Mouse (Mus musculus) ovary, postnatal 36 days (tissue): ENCODE measurements around the gene Ppef1.
"Not testable (repeated sequence)": the region's sequence is repeated elsewhere in the genome, so short reads cannot be mapped to it uniquely, and the experiment has no call there.

Source experiments
- DNase-seq: peaks from one replicate; pipeline ENCODE4 v3.0.0; 2022; ENCODE audit warnings: low spot score, mixed read lengths

The Ppef1 gene

DNA sequence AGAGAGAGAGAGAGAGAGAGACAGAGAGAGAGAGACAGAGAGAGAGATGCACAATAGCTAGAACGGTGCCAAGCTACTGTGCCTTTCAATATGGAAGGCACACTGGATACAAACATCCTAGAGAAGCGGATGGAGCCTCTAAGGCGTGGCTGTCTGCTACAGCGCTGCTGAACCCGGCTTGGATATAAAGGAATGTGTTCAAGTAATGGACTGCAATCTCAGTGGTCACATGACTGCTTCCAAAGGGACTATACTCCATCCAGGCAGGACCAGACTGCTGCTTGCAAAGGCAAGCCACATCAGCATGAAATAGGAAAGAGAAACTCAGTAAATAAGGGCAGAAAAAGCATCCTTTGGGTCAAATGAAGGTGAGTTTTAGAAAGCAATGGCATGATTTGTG is at the start of gene Ppef1:
Ppef1 (minus strand) TSS at position 116 of the 400 bp plus-strand sequence.
- DNase-seq = no peak

DNA sequence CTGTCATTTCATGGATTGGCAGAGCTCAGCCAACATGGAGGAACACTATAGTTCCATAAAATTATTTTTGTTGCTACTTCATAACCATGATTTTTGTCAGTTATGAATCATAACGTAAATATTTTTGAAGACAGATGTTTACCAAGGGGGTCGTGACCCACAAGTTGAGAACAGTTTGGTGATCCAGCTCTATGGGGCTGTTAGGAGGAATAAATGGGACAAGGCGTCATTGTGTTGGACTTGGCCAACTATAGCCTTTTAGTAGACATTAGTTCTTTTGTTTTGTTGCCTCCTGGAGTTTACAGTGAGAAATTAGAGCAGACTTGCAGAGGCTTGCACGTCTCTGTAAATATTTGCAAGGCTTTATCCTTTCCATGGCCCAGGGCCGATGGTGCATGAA is 46.7 kb upstream of the Ppef1 start:
- DNase-seq = no peak

DNA sequence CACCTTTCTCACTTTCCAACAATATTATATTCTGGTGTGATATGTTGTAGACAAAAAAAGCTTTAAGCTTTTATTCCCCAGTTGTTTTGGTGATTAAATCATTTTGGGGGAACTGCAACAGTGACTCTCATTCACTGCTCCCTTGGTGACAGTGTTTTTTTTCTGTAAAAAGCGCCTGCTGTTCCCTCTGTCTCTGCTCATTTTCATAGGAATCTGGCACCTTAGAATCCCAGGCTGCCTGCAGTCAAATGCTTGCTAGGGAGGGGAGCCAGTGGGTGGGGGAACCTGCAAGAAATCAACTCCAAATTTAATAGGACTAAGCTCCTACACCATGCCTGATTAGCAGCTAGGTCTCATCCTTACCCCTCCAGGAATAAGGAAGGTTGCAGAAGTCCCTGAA is 37.5 kb upstream of the Ppef1 start:
- DNase-seq = no peak

DNA sequence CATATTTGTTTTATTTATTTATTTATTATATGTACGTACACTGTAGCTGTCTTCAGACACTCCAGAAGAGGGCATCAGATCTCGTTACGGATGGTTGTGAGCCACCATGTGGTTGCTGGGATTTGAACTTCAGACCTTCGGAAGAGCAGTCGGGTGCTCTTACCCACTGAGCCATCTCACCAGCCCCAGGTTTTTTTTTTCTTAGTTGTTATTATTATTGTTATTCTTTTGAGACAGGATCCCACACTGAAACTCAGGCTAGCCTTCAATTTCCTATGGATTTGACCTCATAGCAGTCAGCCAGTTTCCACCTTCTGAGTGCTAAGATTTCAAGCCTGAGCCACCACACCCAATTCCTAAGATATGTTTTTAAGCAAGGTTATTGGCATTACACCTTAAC is 34.1 kb upstream of the Ppef1 start:
- DNase-seq = not testable (repeated sequence)

DNA sequence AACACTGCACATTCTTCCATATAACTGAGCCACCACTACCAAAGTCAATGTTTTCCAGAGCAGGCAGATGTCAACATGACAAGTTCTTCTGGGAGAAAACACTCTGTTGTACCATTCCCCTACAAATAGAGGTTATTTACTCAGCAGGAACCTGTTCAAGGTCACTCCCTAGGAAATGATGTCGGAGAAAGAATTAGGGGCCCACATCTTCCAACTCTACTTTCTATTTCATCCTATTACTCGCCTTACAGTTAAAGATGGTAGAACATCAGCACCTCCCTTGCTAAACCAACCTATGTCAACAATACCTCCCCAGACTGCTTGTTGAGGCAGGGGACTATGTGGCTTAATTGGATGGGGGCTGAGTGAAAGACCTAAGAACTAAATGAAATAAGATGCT is 32.1 kb upstream of the Ppef1 start, which contains the start of gene Rs1:
Rs1 (plus strand) TSS at position 301 of the 400 bp plus-strand sequence.
- no peak for DNase-seq

DNA sequence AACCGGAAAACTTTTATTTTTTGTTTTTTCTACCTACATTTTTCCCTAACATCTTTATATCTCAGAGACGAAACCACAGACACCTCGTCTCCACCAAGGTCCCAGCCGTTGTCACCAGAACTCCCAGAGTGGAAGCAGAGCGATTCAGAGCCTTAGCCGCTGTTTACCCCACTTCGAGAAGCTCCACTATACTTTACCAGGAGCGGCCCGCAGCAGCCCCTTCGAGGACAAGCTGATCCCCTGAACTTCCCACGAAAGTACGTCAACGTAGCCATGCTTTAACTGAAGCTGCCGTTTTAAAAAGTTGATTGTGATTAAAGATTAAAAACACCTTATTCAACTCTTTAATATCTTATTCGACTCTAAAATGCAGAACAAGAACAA is 30.7 kb upstream of the Ppef1 start:
- DNase-seq = no peak

DNA sequence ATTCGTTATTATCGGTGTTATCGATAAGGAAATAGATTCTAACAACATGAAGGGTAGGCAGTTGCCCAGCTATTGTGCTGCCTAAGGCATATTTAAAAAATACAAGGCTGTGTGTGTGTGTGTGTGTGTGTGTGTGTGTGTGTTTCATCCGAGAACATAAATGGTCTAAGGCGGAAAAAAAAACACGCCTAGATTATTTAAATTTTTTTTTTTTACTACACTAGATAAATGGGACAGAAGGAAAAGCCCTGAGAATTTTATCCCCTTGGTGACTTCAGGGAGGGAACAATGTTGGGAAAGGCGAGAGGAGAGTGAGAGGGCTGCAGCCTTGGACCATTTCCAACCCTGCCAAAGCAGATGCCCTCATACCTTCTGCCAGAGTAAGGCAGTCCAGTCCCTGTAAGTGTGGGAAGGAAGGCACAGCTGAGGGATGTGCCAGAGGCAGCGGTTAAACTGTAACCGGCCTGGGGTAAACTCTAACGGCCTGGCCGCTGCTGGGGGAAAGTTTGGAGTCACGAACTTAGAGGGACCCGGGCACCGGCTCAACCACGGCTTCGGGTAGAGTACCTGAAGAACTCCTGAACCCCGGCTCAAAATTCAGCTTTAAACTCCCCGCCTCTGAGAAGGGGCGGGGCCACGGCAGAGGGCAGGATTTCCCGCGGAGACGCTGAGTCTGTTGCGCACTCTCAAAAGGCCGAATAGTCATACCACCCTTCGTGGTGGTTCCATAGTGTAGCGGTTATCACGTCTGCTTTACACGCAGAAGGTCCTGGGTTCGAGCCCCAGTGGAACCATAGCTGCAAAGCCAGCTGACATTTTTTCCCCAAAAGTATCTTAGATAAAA is 30.0 kb upstream of the Ppef1 start:
- peak; percentile 89 for DNase-seq

DNA sequence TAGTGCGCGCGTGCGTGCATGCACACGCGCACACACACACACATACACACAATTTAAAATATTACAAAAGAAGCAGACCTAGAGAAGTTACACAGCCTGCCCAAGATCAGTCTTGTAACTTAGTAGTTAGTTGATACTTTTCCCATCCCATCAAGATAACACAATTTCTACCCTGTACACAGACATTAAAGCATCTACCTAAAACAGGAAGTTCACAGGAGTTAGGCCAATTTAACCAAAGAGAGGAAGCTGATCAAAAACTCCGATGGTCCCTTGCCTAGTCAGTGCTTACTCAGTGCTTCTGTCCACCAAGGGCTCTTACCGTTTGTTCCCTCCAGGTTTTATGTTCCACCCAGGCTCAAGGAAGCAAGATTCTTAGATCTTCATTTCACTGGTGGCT is 15.2 kb upstream of the Ppef1 start:
- DNase-seq = no peak

DNA sequence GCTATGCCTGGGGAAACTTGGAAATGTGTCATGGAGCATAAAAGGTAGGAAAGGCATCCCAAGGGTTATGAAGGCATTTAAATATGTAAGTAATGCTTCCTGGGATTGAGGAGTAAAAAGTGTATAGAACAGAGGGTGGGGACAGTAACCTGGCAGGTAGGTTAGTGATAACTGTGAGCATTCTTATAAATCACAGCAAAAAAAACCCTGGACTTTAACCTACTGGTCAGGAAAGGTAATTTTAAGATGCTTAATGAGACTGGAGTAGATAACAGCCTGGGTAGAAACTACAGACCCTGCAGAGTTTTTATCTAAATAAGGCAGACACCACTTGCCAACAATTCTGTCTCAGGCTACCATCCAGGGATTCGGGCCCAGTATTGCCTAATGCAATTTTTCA is 13.1 kb upstream of the Ppef1 start:
- no peak for DNase-seq

DNA sequence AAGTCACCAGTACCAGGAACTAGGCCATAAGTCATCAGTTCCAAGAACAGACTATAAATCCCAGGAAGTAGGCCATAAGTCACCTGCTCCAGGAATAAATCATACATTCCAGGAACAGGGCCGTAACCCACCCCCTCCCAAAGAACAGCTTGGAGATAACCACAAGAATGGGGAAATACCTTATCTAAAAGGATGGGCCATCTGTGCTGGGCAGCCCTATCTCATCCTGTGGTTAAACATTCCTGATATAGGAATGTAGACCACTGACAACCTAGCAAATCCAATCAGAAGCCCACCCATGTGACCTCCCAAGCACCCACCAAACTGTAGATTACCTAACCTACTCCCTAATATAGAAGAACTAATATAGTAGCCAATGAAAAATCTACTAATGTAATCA is 9.8 kb upstream of the Ppef1 start:
- DNase-seq = no peak

DNA sequence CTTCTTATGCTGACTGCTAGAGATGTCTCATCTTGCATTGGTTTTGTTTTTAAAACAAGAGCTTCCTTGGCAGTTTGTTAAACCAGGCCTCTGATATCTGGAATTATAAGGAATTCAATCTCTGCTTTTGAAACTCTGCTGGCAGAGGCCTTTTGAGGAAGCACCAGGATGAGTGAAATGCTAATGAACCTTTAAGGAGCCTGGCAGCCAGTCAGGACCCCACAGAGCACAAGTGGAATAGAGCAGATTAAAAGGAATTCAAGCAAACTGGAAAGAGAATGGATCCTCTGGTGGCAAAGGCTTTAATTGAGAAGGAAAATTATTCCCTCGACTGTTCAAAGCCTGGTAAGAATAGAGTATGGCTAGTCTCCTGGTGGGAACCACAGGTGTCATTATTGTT is 36.4 kb downstream of the Ppef1 start:
- DNase-seq = no peak

DNA sequence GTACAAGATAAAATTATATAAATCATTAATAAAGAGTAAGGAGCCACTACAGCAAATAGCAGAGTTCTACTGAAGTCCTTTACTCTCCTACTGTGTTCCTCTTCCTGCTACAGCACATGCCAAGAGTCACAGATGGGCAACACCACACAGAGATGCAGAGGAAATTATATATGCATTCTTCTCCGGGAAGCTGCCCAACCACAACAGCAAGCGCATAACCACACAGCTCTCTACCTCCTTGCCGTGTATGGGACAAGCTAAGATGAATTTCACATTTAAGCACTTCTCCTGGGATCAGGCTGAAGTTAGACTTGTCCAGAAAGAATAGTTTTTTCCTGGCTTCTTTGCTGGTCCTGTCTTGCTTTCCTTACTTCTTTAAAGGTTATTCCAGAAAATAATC is 44.0 kb downstream of the Ppef1 start:
- DNase-seq = no peak

DNA sequence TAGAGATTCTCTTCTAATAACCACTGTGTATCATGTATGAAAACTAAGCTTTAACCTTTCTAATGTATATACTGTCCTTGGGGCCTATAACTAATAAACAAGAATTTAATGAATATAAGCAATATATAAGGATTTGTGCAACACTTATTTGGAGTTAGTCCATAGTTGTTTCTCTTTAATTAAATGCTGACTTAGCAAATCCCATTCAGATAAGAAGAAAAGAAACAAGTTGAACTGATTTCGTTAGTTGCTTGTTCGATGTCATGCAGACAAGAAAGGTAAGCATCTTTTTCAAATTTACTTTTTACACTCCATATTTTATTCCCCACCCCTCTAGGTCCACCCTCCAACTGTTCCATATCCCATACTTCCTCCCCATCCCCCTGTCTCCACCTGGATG is 45.5 kb downstream of the Ppef1 start:
- DNase-seq = no peak

DNA sequence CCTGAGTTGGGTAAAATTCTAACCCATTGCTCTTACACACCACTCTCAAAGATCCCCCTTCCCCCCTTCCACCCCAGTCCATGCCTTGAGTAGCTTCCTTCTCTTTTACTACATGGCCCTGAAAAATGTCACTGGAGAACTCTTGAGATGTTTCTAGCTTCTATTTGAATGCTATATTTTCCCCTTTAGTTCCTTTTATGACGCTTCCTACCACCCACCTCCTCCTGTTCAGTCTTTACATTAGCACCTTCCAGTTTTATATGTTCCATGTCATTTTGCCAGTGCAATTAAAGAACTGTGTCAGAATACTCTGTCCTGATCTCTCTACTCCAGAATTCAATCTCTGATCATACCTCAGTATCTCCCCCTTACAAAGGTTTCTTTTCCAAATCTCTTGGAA is 65.6 kb downstream of the Ppef1 start:
- no peak for DNase-seq

DNA sequence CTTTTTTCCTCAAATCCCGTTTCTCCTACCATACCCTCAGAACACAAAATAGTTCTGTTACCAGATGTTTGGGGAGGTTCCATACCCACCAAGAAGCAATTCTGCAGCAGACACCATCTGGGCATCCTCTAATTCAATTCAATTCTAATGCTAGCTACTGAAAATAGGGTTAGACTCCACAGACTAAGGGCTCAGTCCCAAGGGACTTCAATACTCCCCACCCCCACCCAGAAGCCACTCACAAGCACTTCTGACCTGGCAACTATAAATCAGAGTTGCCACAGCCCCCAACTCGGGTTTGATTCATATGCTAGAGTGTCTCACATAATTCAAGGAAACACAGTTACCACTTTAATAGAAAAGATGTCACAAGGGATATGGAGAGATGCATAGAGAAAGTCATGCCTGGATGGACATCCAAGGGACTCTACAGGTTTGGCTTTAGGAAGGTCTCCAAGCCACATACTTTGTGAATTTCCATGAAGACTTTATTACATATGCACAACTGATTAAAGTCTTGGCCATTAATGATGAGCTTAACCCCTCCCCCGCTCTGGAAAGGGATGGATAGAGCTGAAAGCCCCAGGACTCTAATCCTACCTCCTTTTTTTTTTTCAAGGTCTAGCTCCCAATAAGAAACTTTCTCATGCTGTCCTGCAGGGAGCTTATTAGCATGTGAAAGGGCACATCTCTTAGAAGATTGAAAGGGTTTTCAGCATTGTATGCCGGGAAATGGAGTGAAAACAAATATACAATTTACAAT is 124.5 kb downstream of the Ppef1 start:
- DNase-seq = no peak

DNA sequence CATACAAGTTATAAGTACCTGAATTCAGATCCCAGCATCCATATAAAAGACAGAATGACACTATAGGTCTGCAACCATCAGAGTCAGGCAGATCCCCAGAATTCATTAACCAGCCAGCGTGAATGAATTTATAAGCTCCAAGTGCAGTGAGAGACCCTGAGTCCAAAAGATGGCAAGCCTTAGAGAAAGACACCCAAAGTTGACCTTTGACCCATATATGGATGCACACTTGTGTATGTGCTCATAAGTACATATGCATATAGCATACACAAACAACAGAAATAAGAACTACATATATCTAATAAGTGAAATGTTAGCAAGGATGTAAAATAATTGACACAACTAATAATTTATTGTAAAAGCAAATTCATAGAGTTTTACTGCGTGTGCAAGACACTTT is 125.1 kb downstream of the Ppef1 start:
- DNase-seq = no peak

DNA sequence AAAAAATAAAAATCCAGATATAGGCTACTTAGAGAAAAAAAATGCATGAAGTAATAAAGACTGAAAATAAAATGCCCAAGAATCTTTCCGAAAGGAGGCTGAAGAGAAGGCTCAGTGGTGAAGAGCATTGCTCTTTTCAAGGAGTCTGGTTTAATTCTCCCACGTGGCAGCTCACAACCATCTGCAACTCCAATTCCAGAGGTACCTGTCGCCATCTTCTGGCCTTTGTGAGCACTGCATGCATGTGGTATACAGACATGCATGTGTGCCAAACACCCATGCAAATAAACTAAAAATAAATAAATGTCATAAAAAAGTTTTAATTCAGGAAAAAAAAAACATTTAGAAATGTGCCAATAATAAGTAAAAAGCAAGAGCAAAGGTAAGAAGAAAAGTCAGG is 125.7 kb downstream of the Ppef1 start:
- no peak for DNase-seq

DNA sequence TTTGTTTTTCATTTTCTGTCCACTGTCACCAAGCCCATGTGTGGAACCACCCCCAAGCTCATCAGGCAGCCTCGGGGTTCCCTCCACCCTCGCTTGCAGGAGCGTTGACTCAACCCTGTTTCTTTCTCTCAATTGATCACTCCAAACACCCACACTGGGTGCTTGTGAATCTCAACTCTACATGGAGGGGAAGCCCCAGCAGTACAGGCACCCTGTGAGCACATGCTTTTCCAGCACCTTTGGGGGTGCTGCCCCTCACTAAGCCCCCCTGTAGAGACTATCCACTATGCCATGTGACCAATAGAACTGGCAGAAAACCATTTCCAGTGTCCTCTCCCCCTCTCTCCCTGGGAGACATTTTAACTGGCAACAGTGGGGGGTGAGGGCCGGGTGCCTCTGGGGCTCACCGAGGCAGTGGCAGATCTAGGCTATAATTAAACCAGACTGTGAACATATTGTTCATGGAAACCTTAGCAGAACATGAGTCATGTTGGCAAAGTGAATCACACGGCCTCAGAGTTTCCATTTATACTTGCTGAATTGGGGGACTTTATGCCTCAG is 131.5 kb downstream of the Ppef1 start:
- DNase-seq = no peak

DNA sequence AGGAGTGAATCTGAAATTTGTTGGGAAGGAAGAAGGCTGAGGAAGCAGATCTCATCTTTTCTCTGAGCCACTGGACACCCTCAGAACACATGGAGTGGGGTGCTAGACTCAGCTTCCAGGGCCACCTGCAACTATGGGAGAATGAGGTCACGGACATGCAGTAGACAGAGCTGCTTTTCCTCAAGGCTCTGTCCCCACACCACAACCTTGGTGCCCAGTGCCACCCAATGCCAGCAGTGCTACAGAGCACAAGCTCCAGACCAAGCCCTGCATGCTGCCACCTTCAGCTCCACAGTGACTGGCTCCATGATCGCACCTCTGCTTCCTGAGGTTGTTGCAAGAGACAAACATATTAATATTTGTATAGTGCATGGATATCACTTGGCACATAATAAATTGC is 132.2 kb downstream of the Ppef1 start:
- DNase-seq = no peak

DNA sequence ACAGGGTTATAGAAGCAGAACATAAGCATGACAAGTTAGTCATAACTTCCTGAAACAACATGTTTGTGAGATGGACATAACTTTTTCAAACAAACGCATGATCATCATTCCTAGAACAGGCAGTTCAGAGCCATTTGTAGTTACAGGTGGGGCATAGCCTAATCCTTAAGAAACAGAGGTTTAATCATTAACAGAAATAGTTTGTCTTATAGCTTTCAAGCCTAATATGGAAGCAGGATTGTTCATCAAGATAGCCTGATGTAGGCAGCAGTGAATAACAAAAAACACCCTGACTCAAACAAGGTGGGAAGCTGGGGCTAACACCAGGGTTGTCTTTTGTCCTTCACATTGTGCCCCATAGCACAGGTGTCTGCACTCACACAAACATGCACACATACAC is 132.8 kb downstream of the Ppef1 start:
- no peak for DNase-seq

DNA sequence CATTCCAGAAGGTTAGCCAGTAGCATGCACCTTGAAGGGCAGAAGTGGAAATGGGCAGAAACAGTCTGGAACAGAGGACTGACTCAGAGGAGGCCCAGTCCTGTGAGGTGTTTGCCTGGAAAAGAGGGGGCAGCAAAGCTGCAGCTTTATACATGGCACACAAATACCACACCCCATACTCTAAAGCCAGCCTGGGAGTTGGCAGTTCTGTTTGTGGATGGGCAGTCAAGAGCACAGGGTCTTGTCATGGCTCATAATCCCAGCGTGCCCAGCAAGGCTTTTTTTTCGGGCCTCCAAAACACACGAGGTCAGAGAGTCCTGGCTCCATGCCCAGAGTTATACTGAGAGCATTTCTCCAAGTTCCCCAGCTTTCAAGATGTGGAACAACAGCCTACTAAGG is 134.5 kb downstream of the Ppef1 start:
- peak; percentile 43 for DNase-seq

DNA sequence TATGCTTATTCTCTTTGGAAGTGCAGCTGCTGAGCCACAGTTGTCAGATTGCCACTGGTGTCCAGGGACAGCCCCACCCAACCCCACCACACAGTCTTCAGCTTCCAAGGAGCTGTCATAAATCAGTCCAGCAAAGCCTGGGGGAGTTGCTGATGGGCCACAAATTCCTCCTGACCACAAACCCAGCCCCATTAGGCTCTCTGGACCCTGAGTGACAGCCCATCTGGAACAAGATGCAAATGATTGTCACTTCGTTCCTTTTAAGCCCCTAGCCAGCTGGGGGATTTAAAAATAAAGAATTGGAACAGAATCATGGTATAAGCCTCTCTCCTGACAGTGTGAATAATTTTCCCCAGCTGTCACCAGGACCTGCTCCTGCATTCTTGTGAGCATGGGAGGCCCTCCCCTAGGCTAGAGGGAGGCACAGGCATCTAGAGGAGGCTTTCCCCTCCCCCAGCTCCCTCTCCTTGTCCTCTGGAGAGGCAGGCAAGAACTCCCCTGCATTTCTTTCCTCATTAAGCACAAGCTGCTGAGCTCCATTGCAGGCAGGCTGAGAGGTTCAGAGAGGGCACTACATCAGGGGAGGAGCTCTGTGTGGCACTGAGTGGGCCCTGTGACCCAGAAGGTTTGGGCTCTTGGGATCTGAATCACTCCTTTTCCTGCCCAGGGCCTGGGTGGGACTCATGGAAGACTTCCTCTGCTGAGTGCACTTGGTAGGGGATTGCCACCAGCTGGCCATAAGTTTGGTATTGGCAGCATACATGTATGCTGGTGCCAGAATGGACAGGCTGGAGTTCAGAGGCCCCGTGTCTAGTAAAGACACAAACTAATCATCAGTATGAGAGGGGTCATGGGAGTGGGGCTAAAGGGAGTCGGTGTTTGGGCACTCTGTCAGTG is 136.8 kb downstream of the Ppef1 start:
- no peak for DNase-seq
